Mouse (Mus musculus) neural tube, embryonic 12.5 days (tissue): ENCODE data around the gene Cpa2. TPM values are rescaled to one million over a fixed set of nuclear protein-coding genes. Genes with fewer than 3 reads are reported as not detected.

Experiments
- polyA plus RNA-seq: library from polyadenylated mRNA; unstranded; fragments of >200 nt; fragmentation: Nextera tagmentation; extraction: Ambion mirVana; gene quantifications from 2 replicates; pipeline ENCODE4 v1.2.1, GENCODE M21; 2016

Cpa2 gene
- polyA plus RNA-seq, 1 experiment from 2014 or later: 8.5 TPM

Other genes with a start within 250 kb of the Cpa2 start
- 64.7 and 69.9 TPM in 2 replicates for gene Ube2h, start 237.0 kb upstream of the Cpa2 start, polyA plus RNA-seq
- 62.9 and 64.7 TPM in 2 replicates for gene Zc3hc1, start 150.6 kb upstream of the Cpa2 start, polyA plus RNA-seq
- 36.7 and 42.8 TPM in 2 replicates for gene Klhdc10, start 139.7 kb upstream of the Cpa2 start, polyA plus RNA-seq
- 35.1 and 35.9 TPM in 2 replicates for gene Tmem209, start 31.8 kb upstream of the Cpa2 start, polyA plus RNA-seq
- gene Ssmem1, start 31.7 kb upstream of the Cpa2 start, polyA plus RNA-seq: 0.24 and 0.49 TPM in 2 replicates
- 1.2 and 1.9 TPM in 2 replicates for gene Cpa4, start 26.8 kb downstream of the Cpa2 start, polyA plus RNA-seq
- not detected in 2 replicates for gene Cpa5, start 69.4 kb downstream of the Cpa2 start, polyA plus RNA-seq
- 0.18 and 0.37 TPM in 2 replicates for gene Cpa1, start 97.6 kb downstream of the Cpa2 start, polyA plus RNA-seq
- gene Cep41, start 152.2 kb downstream of the Cpa2 start, polyA plus RNA-seq: 17.9 and 21.6 TPM in 2 replicates
- gene Mest, start 182.0 kb downstream of the Cpa2 start, polyA plus RNA-seq: 777 and 779 TPM in 2 replicates